Mouse (Mus musculus) C2C12 (cell line): ENCODE data around the gene Klhl21. TPM values are rescaled to one million over a fixed set of nuclear protein-coding genes. Genes with fewer than 3 reads are reported as not detected.
A peak's percentile ranks its signal among the peaks of the same experiment; 100 is the strongest.

Experiments
- H3K27me3 ChIP-seq: one replicate; pipeline ENCODE4 v1.6.1; 2011; ENCODE audit not compliant: control insufficient read depth, insufficient read depth, insufficient read length
- H3K36me3 ChIP-seq: one replicate; pipeline ENCODE4 v1.6.1; 2011; ENCODE audit not compliant: control insufficient read depth, insufficient read depth
- H3K4me3 ChIP-seq: one replicate; pipeline ENCODE4 v1.5.1; 2011; ENCODE audit warnings: mild to moderate bottlenecking, control low read depth; ENCODE audit not compliant: poor library complexity, insufficient read depth, severe bottlenecking
- H3K79me2 ChIP-seq: one replicate; pipeline ENCODE4 v1.6.1; 2011; ENCODE audit not compliant: control insufficient read depth, insufficient read depth
- H3K79me3 ChIP-seq: one replicate; pipeline ENCODE4 v1.6.1; 2011; ENCODE audit warnings: low read depth, control low read depth
- H3ac ChIP-seq: one replicate; pipeline ENCODE3; 2011; ENCODE audit warnings: low read depth; ENCODE audit not compliant: control insufficient read depth, insufficient read length
- CEBPB ChIP-seq: IDR thresholded peaks from one replicate; pipeline ENCODE4 v1.6.1; 2011; ENCODE audit warnings: low read depth, mild to moderate bottlenecking, control low read depth, moderate library complexity
- CTCF ChIP-seq: IDR thresholded peaks from one replicate; pipeline ENCODE4 v1.5.1; 2011; ENCODE audit not compliant: control insufficient read depth, insufficient read depth, insufficient read length
- FOSL1 ChIP-seq: IDR thresholded peaks from one replicate; pipeline ENCODE4 v1.8.0; 2011; ENCODE audit warnings: mild to moderate bottlenecking, low read length; ENCODE audit not compliant: poor library complexity, insufficient read depth, severe bottlenecking
- MAX ChIP-seq: IDR thresholded peaks from one replicate; pipeline ENCODE4 v1.6.1; 2011; ENCODE audit warnings: mild to moderate bottlenecking, control low read depth
- MYOD1 ChIP-seq: IDR thresholded peaks from one replicate; pipeline ENCODE4 v1.6.1; 2011; ENCODE audit warnings: low read depth; ENCODE audit not compliant: control insufficient read depth, insufficient read length
- MYOG ChIP-seq: IDR thresholded peaks from one replicate; pipeline ENCODE4 v1.6.1; 2011; ENCODE audit not compliant: control insufficient read depth, insufficient read length; ENCODE audit errors: extremely low read depth
- USF1 ChIP-seq: IDR thresholded peaks from one replicate; pipeline ENCODE4 v1.6.1; 2011; ENCODE audit warnings: low read depth, mild to moderate bottlenecking, control low read depth, moderate library complexity
- polyA plus RNA-seq: library from polyadenylated mRNA; unstranded; fragments of >200 nt; fragmentation: generic; extraction: Trizol; gene quantifications from one replicate; pipeline ENCODE4 v1.2.1, GENCODE M21; 2012; ENCODE audit warnings: missing spikeins

The Klhl21 gene
- polyA plus RNA-seq, 1 experiment: 36.2 TPM

- Histone ChIP-seq H3K79me2 (peaks cover 50% of the 10 kb centered on the region), H3K79me3 (peaks cover 45% of the 10 kb centered on the region), H3K4me3 (peak within 1 kb of the TSS; percentile 93), H3K27me3 (no peaks in the 10 kb centered on the region), H3ac (peak within 1 kb of the TSS; percentile 98), H3K36me3 (peaks cover 34% of the 10 kb centered on the region)
- TF ChIP-seq MYOD1 (no peak), CTCF (peak; percentile 98)
These were observed 30.6 kb downstream of the Klhl21 start, which contains the start of gene Nol9 for GRCm38 (mm10) chr4:152038985-152039830. Nol9 (plus strand) TSS chr4:152039321.

DNA sequence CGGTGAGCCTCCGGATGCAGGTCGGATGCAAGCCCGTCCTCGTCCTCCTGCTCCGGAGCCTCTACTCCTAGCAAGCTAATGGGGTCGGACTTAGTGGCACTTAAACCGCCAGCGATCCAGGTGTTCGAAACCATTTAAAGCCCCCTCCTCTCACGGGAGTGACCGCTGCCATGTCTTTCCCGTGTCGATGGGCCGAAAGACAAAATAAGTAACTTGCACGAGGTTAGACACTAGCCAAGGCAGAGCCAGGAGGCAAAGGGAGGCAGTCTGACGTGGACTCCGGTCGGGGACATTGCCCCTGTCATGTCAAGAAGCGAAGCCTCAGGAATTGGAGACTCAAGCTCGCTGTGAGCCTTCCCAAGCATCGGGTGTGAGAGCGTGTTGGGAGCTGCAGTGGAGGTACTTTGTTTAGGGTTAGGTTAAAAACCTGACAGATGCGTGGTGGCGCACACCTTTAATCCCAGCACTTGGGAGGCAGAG lies 31.3 kb downstream of the Klhl21 start:
- TF ChIP-seq MAX: no peak
- TF ChIP-seq CEBPB: no peak
- no peak for TF ChIP-seq MYOG
- no peak for TF ChIP-seq CTCF
- no peaks in the 10 kb centered on the region for H3K27me3 ChIP-seq
- H3K36me3 ChIP-seq: peaks cover 40% of the 10 kb centered on the region
- peaks cover 50% of the 10 kb centered on the region for H3K79me3 ChIP-seq
- peak overlapping the region; percentile 98 for H3ac ChIP-seq
- peak overlapping the region; percentile 93 for H3K4me3 ChIP-seq
- H3K79me2 ChIP-seq: peaks cover 57% of the 10 kb centered on the region

DNA sequence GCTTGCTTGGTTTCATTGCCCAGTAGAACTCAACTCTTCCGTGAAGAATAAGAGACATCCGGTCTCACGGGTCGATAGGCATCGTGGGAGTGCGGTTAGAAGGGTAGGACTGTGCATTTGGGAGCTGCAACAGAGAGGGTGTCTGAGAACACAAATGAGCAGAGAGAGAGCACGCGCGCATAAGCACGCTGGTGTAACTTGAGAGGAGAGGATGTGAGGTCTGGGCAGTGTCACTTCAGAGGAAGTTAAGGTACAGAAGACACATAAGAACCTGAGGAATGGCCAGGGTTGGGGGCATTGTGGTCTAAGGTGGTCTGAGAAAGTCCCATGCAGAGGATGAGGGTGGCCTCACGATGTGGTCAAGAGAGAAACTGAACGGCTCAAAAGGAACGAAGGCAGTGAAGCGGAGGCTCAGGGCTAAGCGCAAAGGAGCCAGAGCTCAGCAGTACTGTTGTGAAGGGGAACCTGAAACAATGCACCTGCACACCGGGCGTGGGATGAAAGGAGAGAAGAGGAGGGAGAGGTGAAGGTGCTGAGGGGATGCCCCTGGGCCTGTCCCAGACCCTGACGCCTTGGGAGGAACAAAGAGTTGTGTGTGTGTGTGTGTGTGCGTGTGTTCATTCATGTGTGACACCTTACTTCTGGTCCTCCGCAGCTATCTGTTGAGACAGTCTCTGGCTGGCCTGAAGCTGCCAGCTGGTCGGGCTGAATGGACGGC lies 33.5 kb downstream of the Klhl21 start:
- Histone ChIP-seq H3ac (no peak overlapping the region), H3K27me3 (no peaks in the 10 kb centered on the region), H3K79me3 (peaks cover 54% of the 10 kb centered on the region), H3K4me3 (no peak overlapping the region), H3K36me3 (peaks cover 59% of the 10 kb centered on the region), H3K79me2 (peaks cover 67% of the 10 kb centered on the region)
- TF ChIP-seq FOSL1: no peak
- no peak for TF ChIP-seq USF1
- no peak for TF ChIP-seq MYOG
- TF ChIP-seq MAX: no peak
- no peak for TF ChIP-seq MYOD1
- TF ChIP-seq CEBPB: no peak
- no peak for TF ChIP-seq CTCF

DNA sequence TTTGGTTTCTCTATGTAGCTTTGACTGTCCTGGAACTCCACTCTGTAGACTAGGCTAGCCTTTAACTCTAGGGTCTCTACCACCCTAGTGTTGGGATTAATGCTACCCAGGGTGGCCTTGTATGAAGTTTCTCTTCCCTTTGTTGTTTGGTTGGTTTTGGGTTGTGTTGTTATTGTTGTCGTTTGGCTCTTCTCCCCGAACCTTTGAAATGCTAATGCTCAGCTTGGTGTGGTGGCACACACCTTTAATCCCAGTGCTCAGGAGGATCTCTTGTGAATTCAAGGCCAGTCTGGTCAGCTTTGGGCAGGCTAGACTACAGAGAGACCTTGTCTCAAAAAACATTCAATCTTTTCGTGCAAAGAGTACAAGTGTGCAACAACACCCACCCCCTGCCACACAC lies 34.6 kb downstream of the Klhl21 start:
- H3K36me3 ChIP-seq: peaks cover 69% of the 10 kb centered on the region
- no peak overlapping the region for H3ac ChIP-seq
- no peaks in the 10 kb centered on the region for H3K27me3 ChIP-seq
- H3K79me3 ChIP-seq: peaks cover 61% of the 10 kb centered on the region
- no peak overlapping the region for H3K4me3 ChIP-seq
- H3K79me2 ChIP-seq: peaks cover 78% of the 10 kb centered on the region
- TF ChIP-seq FOSL1 (no peak), MAX (no peak), MYOG (no peak), CTCF (no peak), USF1 (no peak), CEBPB (no peak), MYOD1 (no peak)

DNA sequence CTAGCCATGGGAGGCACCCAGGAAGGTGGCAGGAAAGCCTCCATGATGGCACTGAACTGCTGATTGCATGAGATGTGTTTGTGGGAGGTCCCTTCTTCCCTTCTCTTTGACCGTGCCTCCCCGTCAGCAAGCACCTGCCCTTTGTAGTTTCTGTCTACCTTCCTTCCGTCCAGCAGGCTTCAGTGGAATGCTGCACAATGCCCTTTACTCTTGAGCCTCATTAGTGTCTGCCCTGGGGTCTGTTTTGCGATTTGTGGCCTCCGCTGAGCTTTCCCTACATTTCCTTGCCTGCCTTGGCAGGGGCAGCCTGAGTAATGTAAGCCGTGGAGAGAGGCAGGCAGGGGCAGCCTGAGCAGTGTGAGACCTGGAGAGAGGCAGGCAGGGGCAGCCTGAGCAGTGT lies 36.0 kb downstream of the Klhl21 start:
- H3K4me3 ChIP-seq: no peak overlapping the region
- H3K36me3 ChIP-seq: peaks cover 82% of the 10 kb centered on the region
- H3K27me3 ChIP-seq: no peaks in the 10 kb centered on the region
- no peak overlapping the region for H3ac ChIP-seq
- H3K79me2 ChIP-seq: peaks cover 75% of the 10 kb centered on the region
- TF ChIP-seq FOSL1: no peak
- no peak for TF ChIP-seq CTCF
- TF ChIP-seq CEBPB: no peak
- no peak for TF ChIP-seq USF1
- TF ChIP-seq MAX: no peak
- no peak for TF ChIP-seq MYOD1
- no peak for TF ChIP-seq MYOG
- H3K79me3 ChIP-seq: peaks cover 60% of the 10 kb centered on the region
